Mouse (Mus musculus) heart, adult 18-20 months (tissue): ENCODE data around the gene Slc15a5. TPM values are rescaled to one million over a fixed set of nuclear protein-coding genes. Genes with fewer than 3 reads are reported as not detected.

Source experiments
- DNase-seq, 2 experiments: peaks; one replicate each; pipeline ENCODE4 v3.0.0; 2021 to 2022; ENCODE audit warnings: mixed read lengths in 1 of 2
- total RNA-seq, 2 experiments: library from RNA; stranded (reverse); gene quantifications; 2 replicates each; pipeline ENCODE4 v1.2.3; 2021

The Slc15a5 gene
- total RNA-seq, 2 experiments from 2014 or later, result 0.44 TPM; not detected in 1

DNA sequence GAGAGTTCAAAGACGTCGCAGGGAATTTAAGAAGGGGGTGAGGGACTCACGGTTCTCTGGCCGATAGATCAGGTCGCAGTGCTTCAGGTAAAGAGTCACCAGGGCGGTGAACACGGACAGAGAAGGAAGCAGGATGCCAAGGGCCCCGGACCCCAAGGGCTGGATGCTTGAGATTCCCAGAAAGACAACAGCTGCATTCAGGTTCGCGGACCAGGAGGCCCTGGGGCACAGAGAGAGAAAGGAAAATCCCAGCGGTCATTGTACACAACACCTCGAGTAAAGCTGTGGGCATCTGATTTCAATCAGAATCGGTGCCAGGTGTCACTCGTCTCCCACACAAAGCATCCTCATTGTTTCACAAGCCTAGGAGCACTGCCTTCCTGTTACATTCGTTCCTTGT is 24.1 kb downstream of the Slc15a5 start:
- no peak for DNase-seq

DNA sequence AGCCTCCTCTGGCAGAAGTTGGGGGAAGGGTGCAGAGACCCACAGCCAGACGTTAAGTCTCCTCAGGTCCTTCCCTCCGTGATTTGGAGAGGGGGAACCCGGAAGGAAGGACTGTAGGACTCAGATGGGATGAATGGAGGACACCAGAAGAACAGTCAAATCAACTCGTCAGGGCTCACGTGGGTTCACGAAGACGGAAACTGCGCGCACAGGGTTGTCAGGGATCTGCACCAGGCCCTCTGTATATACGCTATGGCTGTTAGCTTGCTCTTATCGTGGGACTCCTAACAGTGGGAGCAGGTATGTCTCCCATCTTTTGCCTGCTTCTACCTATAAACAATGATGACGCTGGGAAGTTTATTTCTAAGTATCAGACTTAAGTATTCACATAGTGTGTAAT is 24.8 kb downstream of the Slc15a5 start:
- no peak for DNase-seq

GRCm38 (mm10) chr6:138054166-138054565 is 25.6 kb downstream of the Slc15a5 start:
- DNase-seq, result peak in 1 of 2 experiments; percentile 19

DNA sequence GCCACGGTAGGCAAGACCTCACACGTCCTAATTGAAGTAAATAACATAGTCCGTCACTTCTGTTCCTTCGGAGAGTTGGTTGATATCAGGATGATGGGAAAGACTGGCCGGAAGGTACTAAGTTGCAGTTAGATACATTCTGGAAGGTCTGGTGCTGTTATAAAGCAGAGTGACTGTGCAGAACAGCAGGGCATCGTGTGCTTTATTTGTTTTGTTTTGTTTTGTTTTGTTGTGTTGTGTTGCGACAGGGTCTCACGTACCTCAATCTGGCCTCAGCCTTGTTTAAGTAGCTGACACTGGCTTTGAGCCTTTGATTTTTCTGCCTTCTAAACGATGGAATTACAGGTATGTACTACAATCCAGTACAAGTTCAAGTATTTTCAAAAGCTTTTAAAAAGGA is 26.0 kb downstream of the Slc15a5 start:
- DNase-seq, result no peak

DNA sequence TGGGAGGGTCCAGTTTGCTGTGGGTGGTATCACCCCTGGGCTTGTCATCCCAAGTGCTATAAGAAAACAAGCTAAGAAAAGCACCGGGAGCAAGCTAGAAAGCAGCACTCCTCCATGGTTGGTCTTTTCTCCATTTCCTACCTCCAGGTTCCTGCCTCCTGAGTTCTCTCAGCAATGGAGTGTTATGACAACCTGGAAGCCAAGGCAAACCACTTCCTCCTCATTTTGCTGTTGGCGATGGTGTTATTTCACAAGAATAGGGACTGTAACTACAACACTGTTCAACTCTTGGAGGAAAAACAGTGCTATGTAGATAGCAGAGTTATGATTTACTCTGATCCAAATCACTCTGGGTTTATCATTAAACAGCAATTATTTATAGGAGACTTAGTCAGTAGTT is 34.4 kb downstream of the Slc15a5 start:
- DNase-seq, result no peak

DNA sequence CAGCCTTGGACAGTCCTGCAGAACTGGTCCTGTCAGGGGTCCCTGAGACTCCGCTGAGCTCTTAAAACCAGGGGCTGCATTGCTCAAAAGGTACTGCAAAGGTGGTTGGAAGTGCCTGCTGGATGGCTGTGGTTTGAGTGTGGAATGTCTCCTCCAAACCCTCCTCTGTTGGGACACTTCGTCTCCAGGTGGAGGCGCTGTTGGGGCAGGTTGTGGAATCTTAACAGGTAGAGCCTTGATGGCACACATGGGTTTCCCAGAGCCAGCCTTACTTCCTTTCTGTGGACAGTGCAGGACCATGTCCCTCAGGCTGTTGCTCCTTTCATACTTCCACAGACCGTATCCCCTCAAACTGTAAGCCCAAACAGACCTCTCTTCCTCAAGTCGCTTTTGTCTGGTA is 36.8 kb downstream of the Slc15a5 start:
- DNase-seq, result no peak

- DNase-seq, result no peak
These were observed 37.9 kb downstream of the Slc15a5 start for GRCm38 (mm10) chr6:138041865-138042264.

DNA sequence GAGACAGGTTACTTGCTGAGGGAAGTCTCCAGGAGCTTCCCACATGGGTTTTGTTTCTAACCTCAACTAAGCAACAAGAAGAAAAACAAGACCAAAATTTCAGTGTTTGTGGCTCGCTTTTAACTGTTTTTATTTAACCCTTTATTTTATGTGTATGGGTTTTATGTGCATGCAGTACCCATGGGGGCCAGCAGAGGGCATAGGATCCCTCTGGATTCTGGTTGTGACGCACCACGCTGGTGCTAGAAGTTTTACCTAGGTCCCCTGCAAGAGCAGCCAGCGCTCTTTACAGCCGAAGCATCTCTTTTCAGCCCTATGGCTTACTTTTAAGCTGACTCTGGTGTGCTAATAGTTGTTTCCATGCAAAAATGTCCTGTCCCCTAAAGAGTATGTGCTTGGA is 42.1 kb downstream of the Slc15a5 start:
- DNase-seq, result no peak

DNA sequence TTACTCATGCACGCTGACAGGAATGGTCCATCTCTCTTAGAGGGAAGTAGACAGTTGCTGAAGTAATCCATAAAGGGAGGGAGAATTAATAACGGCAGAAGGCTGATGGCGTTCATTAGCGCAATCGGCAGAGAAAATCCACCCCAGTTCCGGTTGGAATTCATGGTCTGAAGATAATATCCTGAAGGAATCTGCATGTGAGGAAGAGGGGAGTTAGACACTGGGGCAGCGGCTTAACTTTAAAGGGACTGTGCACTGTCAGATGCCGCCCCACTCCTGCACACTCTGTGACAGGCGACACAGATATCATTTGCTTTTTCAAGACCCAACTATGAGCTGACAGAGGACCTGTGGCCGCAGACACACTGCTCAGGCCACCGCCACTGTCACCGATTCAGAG is 42.8 kb downstream of the Slc15a5 start:
- DNase-seq, result no peak

DNA sequence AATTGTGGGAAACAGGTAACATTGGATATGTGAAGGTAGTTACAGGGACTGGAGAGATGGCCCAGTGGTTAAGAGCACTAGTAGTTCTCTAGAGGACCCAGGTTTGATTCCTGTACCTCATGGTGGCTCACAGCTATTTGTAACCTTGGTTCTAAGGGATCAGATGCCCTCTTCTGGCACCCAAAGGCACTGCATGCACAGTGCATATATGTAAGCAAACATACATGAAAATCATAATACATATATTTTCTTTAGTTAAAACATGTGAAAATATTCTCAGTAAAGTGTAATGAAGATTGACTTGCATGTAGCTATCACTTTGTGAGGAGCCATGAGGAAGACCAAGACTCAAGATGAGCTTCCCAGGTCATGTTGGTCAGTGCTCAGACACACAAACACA is 62.8 kb downstream of the Slc15a5 start:
- no peak for DNase-seq

DNA sequence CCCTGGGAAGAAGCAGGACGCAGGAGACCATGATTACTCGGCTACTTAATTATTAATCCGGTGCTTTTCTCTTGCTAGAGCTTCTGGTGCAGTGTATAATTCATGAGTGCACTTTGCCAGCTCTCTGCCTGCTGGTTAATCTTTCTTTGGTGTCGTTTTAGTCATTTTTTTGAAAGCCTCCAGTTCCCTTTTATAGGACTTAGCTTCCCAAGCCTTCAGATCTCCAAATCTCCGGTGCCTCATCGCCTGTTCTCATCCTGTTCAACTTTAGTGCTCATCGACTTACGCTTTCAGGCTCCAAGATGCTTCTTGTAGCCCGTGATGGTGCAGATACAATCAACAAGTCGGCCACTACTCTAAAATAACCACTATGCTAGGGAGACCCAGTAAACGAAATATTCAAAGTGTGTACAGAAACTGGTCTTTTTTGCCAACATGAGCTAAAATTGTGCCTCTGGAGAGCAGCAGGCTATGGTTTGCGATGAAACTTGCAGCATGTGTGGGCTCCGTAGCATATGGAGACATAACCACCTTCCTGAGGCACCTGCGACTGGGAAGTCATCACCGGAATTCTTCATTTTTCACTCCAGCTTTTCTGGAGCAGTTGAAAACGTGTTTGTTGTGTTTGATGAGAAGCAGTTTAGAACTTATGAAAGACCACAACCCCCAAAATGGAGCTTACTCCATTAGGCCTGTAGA is 64.6 kb downstream of the Slc15a5 start:
- DNase-seq, result no peak

DNA sequence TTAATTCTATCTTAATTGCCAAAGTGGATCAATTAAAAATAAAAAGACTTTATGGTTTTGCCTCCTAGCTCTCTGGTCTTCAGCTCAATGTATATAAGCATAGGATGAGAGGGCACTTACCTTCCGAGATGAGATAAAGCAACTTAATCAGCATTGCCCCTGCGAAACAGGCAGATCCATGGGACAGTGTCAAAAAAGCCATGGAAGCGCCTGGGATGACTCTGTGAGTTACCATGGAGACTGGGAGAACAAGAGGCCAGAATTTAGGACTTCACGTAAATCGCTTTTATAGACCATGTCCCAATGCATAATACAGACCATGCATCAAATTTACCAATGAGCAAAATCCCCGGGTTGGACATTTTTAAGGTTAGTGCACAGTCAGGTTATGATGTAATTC is 67.8 kb downstream of the Slc15a5 start:
- DNase-seq, result no peak

DNA sequence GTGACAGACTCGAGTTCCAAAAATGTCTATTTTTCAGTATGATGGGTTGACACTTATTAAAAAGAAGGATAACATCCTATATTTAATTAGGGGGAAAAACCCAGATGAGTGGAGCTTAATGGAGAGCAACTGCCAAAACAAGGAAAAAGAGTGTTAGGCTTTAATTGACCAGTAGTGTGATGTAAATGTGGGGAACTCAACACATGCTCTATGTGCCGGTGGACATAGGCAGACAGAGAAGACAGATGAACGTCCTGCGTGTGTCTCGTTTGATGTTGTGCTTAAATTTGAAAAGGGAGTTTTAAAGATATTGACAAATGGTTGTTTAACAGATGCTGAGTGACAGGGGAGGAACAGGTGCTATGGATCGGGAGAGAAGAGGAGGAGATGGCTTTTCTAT is 72.0 kb downstream of the Slc15a5 start:
- DNase-seq, result no peak

DNA sequence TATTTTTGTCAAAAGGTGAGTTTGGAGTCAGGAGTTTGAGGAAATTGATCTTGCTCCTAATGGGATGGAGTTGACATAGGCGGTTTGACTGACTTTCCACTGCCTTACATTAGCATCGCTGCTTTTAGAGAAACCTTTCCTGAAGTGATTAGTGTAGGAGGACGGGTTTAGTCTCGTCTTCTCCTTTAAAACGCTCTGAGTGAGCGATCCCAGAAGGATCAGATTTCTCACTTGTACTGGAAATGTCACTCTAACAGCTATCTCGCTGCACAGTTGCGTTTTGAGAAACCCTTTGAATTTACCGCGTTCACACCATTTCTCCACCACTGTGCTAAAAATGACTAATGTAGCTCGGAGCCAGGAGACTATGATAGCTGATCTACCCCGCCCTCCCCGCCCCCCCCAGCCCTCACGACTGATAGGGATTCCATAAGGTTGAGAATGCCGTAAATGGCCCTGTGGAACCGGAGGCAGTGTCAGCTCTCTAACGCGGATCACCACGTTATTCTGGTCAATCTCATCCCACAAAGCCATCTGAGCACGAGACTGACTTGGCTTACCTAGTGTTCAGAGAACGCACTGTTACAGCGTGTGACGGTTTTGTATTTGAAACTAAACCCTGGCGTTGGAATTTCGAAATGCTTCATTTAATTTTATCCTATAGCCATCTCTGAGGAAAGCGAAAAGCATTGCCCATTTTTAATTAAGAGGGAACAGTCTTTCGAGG is 73.0 kb downstream of the Slc15a5 start:
- no peak for DNase-seq

GRCm38 (mm10) chr6:137989853-137990252 is 89.9 kb downstream of the Slc15a5 start:
- DNase-seq, result peak in 1 of 2 experiments; percentile 9

DNA sequence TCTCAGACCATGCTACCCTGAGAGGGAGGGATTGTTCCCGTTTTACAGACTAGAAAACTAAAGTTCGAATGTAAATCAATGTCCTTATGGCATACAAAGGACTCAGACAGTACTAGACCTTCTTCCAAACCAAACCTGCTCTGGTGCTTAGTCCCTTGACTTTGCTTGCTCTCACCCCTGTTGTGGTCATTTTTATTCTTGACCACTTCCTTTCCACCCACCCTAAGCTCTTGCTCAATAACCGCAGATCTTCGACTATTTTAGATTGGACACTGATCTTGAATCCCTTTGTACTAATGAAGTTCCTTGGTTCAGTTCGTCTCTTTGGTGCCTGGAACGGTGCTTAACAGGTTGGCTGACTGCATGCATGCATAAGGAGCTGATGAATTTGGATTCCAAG is 94.5 kb downstream of the Slc15a5 start:
- DNase-seq, result no peak

GRCm38 (mm10) chr6:137982195-137982737 is 97.5 kb downstream of the Slc15a5 start:
- no peak for DNase-seq

GRCm38 (mm10) chr6:137980905-137981696 is 98.6 kb downstream of the Slc15a5 start:
- no peak for DNase-seq

DNA sequence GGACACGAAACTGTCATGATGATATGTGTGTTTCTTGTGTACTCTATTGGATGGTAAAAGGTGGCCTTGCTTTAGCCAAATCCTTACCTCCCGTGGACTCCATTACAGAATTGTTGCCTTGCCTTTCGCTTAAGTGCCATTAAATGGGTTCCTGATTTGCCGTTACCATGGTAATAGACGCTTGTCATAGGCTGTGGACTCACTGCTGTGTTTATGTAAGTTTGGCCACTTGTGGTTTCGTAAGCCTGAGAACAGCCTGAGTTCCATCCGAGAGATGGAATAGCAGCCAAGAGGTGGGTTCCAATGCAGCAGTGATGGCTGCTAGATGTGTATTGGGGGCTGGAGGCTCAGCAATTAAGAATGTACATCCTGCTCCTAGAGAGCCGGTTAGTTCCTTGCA is 99.3 kb downstream of the Slc15a5 start:
- DNase-seq, result no peak

DNA sequence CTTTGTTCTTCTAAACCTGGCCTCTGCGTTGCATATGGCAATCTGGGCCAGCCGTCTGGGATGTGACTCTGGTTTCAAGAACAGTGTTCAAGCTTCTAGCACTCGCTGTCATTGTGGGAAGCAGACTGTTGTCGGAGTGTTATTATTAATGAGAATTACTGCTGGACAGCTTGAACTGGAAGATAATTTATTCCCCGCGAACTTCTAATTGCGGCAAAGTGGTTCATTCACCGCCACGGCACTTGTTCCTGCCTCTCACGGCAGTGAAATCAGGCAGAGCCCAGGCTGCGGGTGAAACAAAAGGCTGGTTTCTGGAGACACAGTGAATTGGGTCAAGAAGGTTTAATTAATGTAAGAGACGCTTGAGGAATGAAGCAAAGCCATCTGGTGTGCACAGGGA is 99.9 kb downstream of the Slc15a5 start:
- no peak for DNase-seq

DNA sequence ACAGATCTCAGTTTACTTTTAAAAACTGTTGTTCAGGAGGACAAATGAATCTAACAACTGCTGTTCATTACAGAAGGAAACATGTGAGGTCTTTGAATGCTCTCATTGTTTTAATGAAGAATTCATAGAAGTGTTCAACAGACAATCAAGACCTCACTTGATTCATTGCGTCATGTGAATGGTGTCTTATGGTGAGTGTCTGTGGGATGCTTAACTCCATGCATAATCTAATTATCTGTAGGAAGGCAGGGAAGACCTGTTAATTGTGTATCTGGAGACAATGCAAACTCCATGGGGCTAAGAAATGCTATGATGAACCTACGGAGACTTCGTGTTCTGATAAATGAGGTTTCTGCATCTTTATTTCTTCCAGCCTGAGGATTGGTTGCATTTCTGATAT is 103.7 kb downstream of the Slc15a5 start:
- no peak for DNase-seq

DNA sequence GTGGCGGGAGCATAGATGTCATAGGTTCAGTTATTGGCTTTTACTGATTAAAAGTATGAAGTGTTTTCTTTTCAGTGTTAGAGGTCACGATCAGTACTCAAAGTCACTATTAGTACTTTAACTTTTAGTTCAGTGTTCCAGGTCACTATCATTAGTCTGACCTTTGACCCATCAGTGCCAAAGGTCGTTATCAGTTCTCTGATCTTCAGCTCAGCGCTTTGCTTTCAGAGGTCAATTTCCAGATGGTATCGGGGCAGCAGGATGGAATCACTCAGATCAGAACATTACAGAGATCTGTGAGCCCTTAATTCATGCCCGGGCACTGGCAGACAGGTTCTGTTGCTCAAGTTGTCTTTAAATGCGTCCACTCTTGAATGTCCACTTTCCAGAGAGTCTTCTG is 116.0 kb downstream of the Slc15a5 start:
- DNase-seq, result no peak

GRCm38 (mm10) chr6:137962836-137963235 is 116.9 kb downstream of the Slc15a5 start:
- DNase-seq, result no peak
